Mouse (Mus musculus) kidney, postnatal 0 days (tissue): ENCODE data around the gene Mmp14. TPM values are rescaled to one million over a fixed set of nuclear protein-coding genes. Genes with fewer than 3 reads are reported as not detected.

Experiments used
- ATAC-seq: fragments of 200-750 bp; cut with Nextera tagmentation; replicated peaks from 2 replicates; pipeline ENCODE4 v1.8.0; 2017; ENCODE audit warnings: low read depth, moderate number of reproducible peaks, moderate TSS enrichment, moderate library complexity; ENCODE audit not compliant: low FRiP score
- DNase-seq: peaks from one replicate; pipeline ENCODE4 v3.0.0-alpha.2; 2016; ENCODE audit warnings: low spot score
- H3K27ac ChIP-seq: fragments of 300-500 bp; sonication (generic); 2 replicates; pipeline ENCODE4 v1.5.1; 2014; ENCODE audit warnings: mild to moderate bottlenecking
- H3K27me3 ChIP-seq: fragments of 300-500 bp; sonication (generic); 2 replicates; pipeline ENCODE4 v1.6.1; 2014; ENCODE audit warnings: low read length, mixed read lengths; ENCODE audit not compliant: insufficient read depth
- H3K36me3 ChIP-seq: fragments of 300-500 bp; sonication (generic); 2 replicates; pipeline ENCODE4 v1.6.1; 2014; ENCODE audit warnings: low read length, mixed read lengths; ENCODE audit not compliant: insufficient read depth
- H3K4me1 ChIP-seq: fragments of 300-500 bp; sonication (generic); replicated peaks from 2 replicates; pipeline ENCODE4 v1.6.1; 2014; ENCODE audit warnings: antibody characterized with exemption, low read length, mixed read lengths; ENCODE audit not compliant: insufficient read depth
- H3K4me2 ChIP-seq: fragments of 300-500 bp; sonication (generic); 2 replicates; pipeline ENCODE4 v1.6.1; 2014; ENCODE audit warnings: mild to moderate bottlenecking, low read length, moderate library complexity, mixed read lengths
- H3K4me3 ChIP-seq: fragments of 300-500 bp; sonication (generic); replicated peaks from 2 replicates; pipeline ENCODE4 v1.5.1; 2014; ENCODE audit warnings: low read depth, low read length
- H3K9ac ChIP-seq: fragments of 300-500 bp; sonication (generic); 2 replicates; pipeline ENCODE4 v1.6.1; 2014; ENCODE audit warnings: low read depth, low read length
- H3K9me3 ChIP-seq: fragments of 300-500 bp; sonication (generic); replicated peaks from 2 replicates; pipeline ENCODE4 v1.6.1; 2016; ENCODE audit warnings: low read length, inconsistent platforms, mixed read lengths
- CTCF ChIP-seq: IDR thresholded peaks from 2 replicates; pipeline ENCODE4 v1.5.1; 2016; ENCODE audit warnings: antibody characterized with exemption, low read depth, mild to moderate bottlenecking, moderate library complexity
- WGBS: fragments of 180-500 bp; shearing (Covaris S2); extraction: QIAGEN DNeasy Blood & Tissue Kit; methylation state at CpG from one replicate; pipeline ENCODE4 v1.1.7; 2014; 5-methylcytosine and 5-hydroxymethylcytosine counted together
- polyA plus RNA-seq: library from polyadenylated mRNA; unstranded; fragments of >200 nt; fragmentation: Nextera tagmentation; extraction: Ambion mirVana; gene quantifications from 2 replicates; pipeline ENCODE4 v1.2.1, GENCODE M21; 2015

The Mmp14 gene
- polyA plus RNA-seq, 1 experiment from 2014 or later, result 107 TPM

- WGBS, result under 1% methylated on average over 48 of the region's 48 CpGs
- H3K4me2 ChIP-seq, result peak within 1 kb of the TSS; percentile 69
- TF ChIP-seq CTCF, result no peak
- peak; percentile 97 for DNase-seq
- no peaks in the 10 kb centered on the region for H3K9me3 ChIP-seq
- 0 out of 2 replicates have a peak, but pooled peaks cover 6% of the 10 kb centered on the region for H3K36me3 ChIP-seq
- H3K4me3 ChIP-seq, result peak within 1 kb of the TSS; percentile 82
- H3K9ac ChIP-seq, result peak within 1 kb of the TSS; percentile 85
- ATAC-seq, result peak; percentile 62
- peak within 1 kb of the TSS; percentile 83 for H3K27ac ChIP-seq
- H3K4me1 ChIP-seq, result peaks cover 17% of the 10 kb centered on the region
- H3K27me3 ChIP-seq, result no peaks in the 10 kb centered on the region
Observed at GRCm38 (mm10) chr14:54426689-54427398, 4.6 kb upstream of the Mmp14 start, which contains the start of gene Mrpl52. TSS of gene Mrpl52 (plus strand) at chr14:54426909.

- TF ChIP-seq CTCF, result no peak
- Histone ChIP-seq H3K4me3 (peak overlapping the region; percentile 82), H3K36me3 (0 out of 2 replicates have a peak, but pooled peaks cover 6% of the 10 kb centered on the region), H3K27ac (no peak overlapping the region), H3K4me1 (peaks cover 17% of the 10 kb centered on the region), H3K9me3 (no peaks in the 10 kb centered on the region), H3K9ac (no peak overlapping the region), H3K4me2 (peak overlapping the region; percentile 69), H3K27me3 (no peaks in the 10 kb centered on the region)
- WGBS, result 87% methylated on average over 7 of the region's 7 CpGs
- DNase-seq, result no peak
- no peak for ATAC-seq
Observed at GRCm38 (mm10) chr14:54427696-54428095, 3.7 kb upstream of the Mmp14 start.

GRCm38 (mm10) chr14:54428421-54428820 lies 3.0 kb upstream of the Mmp14 start:
- H3K4me2 ChIP-seq, result no peak overlapping the region
- 0 out of 2 replicates have a peak, but pooled peaks cover 6% of the 10 kb centered on the region for H3K36me3 ChIP-seq
- no peak overlapping the region for H3K9ac ChIP-seq
- no peaks in the 10 kb centered on the region for H3K9me3 ChIP-seq
- peaks cover 17% of the 10 kb centered on the region for H3K4me1 ChIP-seq
- 85% methylated on average over 5 of the region's 5 CpGs for WGBS
- no peak overlapping the region for H3K27ac ChIP-seq
- TF ChIP-seq CTCF, result no peak
- no peak overlapping the region for H3K4me3 ChIP-seq
- H3K27me3 ChIP-seq, result no peaks in the 10 kb centered on the region
- ATAC-seq (no peak), DNase-seq (no peak)

- Histone ChIP-seq H3K27me3 (no peaks in the 10 kb centered on the region), H3K4me1 (peaks cover 26% of the 10 kb centered on the region), H3K9ac (no peak overlapping the region), H3K9me3 (no peaks in the 10 kb centered on the region), H3K36me3 (0 out of 2 replicates have a peak, but pooled peaks cover 6% of the 10 kb centered on the region), H3K27ac (no peak overlapping the region), H3K4me2 (peak overlapping the region; percentile 70; the same call in 1 of the 2 replicates), H3K4me3 (no peak overlapping the region)
- 36% methylated on average over 7 of the region's 7 CpGs for WGBS
- ATAC-seq (no peak), DNase-seq (no peak)
- no peak for TF ChIP-seq CTCF
Observed at GRCm38 (mm10) chr14:54429332-54430093, 1.9 kb upstream of the Mmp14 start.

GRCm38 (mm10) chr14:54430406-54431145 lies 836 bp upstream of the Mmp14 start:
- H3K36me3 ChIP-seq, result 0 out of 2 replicates have a peak, but pooled peaks cover 6% of the 10 kb centered on the region
- peak overlapping the region; percentile 89 for H3K4me3 ChIP-seq
- peak overlapping the region; percentile 70 for H3K4me2 ChIP-seq
- H3K9ac ChIP-seq, result peak overlapping the region; percentile 98
- no peaks in the 10 kb centered on the region for H3K9me3 ChIP-seq
- ATAC-seq, result no peak
- no peak for TF ChIP-seq CTCF
- 6% methylated on average over 18 of the region's 18 CpGs for WGBS
- peaks cover 27% of the 10 kb centered on the region for H3K4me1 ChIP-seq
- H3K27ac ChIP-seq, result peak overlapping the region; percentile 97
- no peak for DNase-seq
- H3K27me3 ChIP-seq, result no peaks in the 10 kb centered on the region
